Mouse (Mus musculus): ENCODE data around the gene Recql5.

Gene Recql5

DNA sequence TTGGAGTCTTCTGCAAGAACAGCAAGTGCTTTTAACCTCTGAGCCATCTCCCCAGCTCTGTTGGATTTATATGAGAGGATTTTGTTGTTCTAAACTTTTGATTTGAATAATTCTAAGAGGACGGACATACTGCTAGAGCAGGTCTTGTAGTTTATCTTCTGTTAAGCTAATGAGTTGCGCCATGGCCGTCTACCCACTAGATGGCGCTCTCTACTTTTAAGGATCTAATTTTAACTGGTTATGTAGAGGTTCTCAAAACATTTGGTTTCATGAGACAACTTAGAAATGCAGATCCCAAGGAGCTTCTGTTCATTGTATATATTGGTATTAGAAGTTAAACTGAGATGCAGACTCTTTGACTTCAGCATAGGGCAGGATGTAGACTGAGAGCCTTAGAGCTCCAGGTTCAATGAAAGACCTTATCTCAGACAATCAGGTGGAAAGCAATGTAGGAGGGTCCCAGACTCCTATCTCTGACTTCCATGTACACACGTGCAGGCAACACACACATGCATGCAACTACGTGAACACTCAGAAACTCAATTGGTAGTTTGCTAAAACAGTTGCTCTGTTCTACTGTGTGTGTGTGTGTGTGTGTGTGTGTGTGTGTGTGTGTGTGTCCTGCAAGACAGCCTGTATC, 6.5 kb upstream of the Recql5 start:
- no peak for DNase-seq (ENCODE audit: low spot score)

DNA sequence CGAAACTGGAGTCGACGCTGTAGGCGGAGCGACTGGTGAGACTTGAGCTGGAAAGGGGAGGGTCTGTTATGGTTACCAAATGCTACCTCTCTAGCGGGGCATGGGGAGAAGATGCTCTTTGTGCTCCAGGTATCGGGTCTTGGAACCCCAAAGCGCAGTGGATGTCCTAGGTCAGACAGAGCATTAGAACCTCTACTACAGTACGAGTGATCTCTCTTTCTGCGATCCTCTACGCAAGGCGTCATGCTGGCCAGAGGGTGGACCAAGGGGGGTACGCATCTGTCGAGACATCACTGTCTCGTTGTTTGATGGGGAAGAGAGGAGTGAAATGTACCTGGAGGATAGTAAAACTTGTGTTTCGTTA, 452 bp upstream of the Recql5 start:
- no peak for DNase-seq (ENCODE audit: low spot score)

DNA sequence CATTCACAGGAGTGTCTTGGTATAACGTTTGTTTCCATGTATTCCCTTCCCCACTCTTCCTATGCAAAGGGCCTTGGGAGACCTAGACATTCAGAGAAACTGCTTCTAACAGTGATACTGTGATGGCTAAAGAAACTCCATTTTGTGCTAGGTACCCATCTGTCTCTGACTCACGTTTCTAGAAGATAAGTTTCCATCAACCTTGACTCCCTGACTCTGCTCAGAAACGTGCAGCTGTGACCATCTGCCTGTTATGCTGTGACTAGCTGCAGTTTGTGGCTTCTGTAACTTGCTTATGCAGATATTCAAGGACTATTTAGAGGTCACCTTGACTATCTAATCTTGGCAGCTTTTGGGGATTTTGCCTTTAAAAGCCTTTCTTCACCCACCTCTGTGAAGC, 2.0 kb downstream of the Recql5 start:
- no peak for DNase-seq (ENCODE audit: low spot score)

GRCm38 (mm10) chr11:115929818-115930217, 3.5 kb downstream of the Recql5 start:
- DNase-seq (ENCODE audit: low spot score) = no peak

GRCm38 (mm10) chr11:115929031-115929430, 4.2 kb downstream of the Recql5 start:
- no peak for DNase-seq (ENCODE audit: low spot score)

GRCm38 (mm10) chr11:115921986-115922385, 11.3 kb downstream of the Recql5 start:
- DNase-seq (ENCODE audit: low spot score) = no peak

- DNase-seq (ENCODE audit: low spot score) = no peak
These were observed 13.0 kb downstream of the Recql5 start for GRCm38 (mm10) chr11:115920110-115920818.

GRCm38 (mm10) chr11:115919073-115919472, 14.2 kb downstream of the Recql5 start:
- no peak for DNase-seq (ENCODE audit: low spot score)

GRCm38 (mm10) chr11:115918637-115919036, 14.6 kb downstream of the Recql5 start:
- no peak for DNase-seq (ENCODE audit: low spot score)

GRCm38 (mm10) chr11:115916579-115916978, 16.7 kb downstream of the Recql5 start:
- no peak for DNase-seq (ENCODE audit: low spot score)

GRCm38 (mm10) chr11:115911632-115912376, 21.5 kb downstream of the Recql5 start, which contains the start of gene Smim6:
Smim6 (plus strand) TSS chr11:115912017.
- DNase-seq (ENCODE audit: low spot score) = no peak

GRCm38 (mm10) chr11:115911134-115911561, 22.1 kb downstream of the Recql5 start:
- no peak for DNase-seq (ENCODE audit: low spot score)

- no peak for DNase-seq (ENCODE audit: low spot score)
These were observed 26.8 kb downstream of the Recql5 start for GRCm38 (mm10) chr11:115906521-115906920.

- no peak for DNase-seq (ENCODE audit: low spot score)
These were observed 27.2 kb downstream of the Recql5 start for GRCm38 (mm10) chr11:115906116-115906515.

DNA sequence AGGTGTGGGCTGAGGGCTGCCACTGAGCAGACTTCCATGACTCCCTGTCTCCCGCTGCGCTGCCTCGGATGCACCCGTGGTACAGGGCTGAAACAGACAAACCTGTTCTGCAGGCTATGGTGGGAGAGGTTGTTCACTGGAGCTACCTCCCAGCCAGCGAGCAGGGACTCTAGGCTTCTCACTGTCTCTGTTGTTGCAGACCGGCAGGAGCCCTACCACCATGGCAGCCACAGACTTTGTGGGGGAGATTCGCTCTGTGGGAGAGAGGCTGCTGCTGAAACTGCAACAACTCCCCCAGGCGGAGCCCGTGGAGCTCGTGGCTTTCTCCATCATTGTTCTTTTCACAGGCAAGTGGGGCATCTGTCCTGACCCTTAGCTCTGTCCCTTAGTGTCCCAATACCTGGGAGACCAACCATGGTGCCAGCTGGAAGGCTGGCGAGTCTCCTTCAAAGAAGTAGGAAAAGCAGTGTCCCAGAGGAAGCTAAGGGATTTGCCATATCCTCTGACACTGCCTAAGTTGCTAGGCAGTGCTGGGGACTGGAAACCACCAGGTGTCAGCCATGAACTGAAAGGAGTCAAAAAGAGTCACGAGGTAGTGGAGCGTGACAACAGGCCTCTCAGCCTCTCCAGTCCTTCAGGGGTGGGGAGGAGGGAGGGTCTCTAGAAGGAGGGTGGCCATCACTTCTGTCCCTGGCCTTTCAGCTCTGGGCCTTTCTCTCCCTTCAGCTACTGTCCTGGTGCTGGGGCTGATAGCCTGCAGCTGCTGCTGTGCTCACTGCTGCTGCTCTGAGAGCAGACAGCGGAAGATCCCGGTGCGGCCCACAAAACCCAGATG, 28.1 kb downstream of the Recql5 start:
- no peak for DNase-seq (ENCODE audit: low spot score)

- DNase-seq (ENCODE audit: low spot score) = no peak
These were observed 28.9 kb downstream of the Recql5 start for GRCm38 (mm10) chr11:115904231-115904955.

- DNase-seq (ENCODE audit: low spot score) = no peak
These were observed 29.7 kb downstream of the Recql5 start for GRCm38 (mm10) chr11:115903384-115904230.

- no peak for DNase-seq (ENCODE audit: low spot score)
These were observed 30.4 kb downstream of the Recql5 start for GRCm38 (mm10) chr11:115902831-115903230.

DNA sequence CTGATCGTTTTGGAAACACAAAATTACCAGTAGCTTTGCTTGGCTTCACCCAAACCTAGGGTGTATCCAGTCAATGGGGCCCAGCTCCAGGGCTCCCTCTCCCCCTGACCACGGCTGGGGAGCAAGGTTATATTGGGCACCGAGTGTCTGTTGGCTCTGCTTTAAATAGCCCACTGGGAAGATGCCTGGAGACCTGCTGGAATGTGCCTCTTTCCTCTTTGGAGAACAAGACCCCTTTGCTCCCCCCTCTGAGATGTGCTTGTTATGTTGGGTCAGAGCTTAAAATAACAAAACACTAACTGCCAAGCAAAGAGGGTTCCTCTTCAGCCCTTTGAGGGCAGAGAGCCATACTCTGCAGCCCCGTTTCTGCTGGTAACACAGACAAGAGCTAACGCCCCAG, 31.1 kb downstream of the Recql5 start:
- no peak for DNase-seq (ENCODE audit: low spot score)

DNA sequence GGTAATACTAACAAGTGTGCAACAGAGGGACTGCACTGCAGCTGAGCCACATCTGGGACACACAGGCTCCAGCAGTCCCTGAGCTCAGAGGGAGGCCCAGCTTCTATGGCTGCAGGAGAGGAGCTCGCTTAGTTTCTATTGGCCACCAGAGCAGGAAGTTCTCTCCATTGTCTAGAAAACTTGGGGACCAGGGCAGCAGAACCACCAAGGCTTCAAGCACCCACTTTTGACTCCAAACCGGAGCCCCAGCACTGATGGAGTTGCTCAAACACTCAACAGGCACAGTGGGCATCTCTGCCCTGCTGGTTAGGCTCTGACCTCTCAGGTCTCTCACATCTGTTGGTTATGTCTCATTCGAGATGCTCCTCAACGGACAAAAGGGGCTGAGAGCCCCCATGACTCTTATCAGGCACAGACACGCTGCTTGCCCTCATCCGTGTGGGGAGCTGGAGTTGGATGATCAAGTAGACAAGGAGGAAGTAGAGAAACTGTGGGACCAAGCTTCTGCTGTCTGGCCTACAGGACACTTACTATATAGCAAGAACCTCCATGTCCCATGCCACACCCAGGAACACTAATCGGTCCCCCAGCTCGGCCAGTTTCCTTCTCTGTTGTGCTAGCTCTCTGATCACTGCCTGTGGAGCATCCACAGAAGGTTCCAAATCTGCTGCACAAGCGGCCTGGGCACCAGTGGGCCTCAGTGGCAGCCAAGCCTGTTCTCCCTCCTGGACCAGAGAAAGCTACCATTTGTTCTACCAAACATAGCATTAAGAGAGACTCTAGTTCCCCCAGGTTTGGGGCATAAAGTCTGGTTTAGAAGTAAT, 31.7 kb downstream of the Recql5 start:
- no peak for DNase-seq (ENCODE audit: low spot score)
